ENCODE assay signal across 22 mouse cellular contexts in genomic region chr17:75164566-75164965, GRCm38 (mm10).
A peak's percentile ranks its signal among the peaks of the same experiment; 100 is the strongest.
DNase-seq lines count a peak whose midpoint lies in the region; ATAC-seq and TF ChIP-seq lines count a peak whose summit lies in the region.
"Had no signal": no experiment of that assay in that cellular context is flagged by ENCODE, and none has a peak within 500 bp of the region (broad histone marks: within the 10 kb centered on the region; RNA-seq: fewer than 3 reads in every experiment).

No protein-coding gene starts in this region.

- peak; percentile 30 for DNase-seq in heart, adult 11 months
- DNase-seq in heart, postnatal 0 days (ENCODE audit: low spot score): no peak
- DNase-seq in heart, postnatal 36 days: no peak
- DNase-seq in 3T3-L1 (ENCODE audit: low read depth, low spot score): peak; percentile 47
- peak; percentile 43 for DNase-seq in limb, embryonic 14.5 days (ENCODE audit: low spot score)
- no peak for DNase-seq in cerebellum, adult 18-20 months
- no peak for DNase-seq in adrenal gland, adult 18-20 months (ENCODE audit: low spot score in 2 of 2)
- DNase-seq: adrenal gland, adult 2 months; adrenal gland, postnatal 10 days; adrenal gland, postnatal 25 days; cerebellum, adult 11 months; cerebellum, adult 2 months; cerebellum, adult 9-10 months; cerebellum, postnatal 10 days; cerebellum, postnatal 25 days had no signal

- no peak for ATAC-seq in heart, embryonic 12.5 days (ENCODE audit: insufficient number of reproducible peaks, low FRiP score)
- peak; percentile 17; the same call in 1 of the 2 replicates for ATAC-seq in heart, postnatal 0 days (ENCODE audit: insufficient read depth, low read depth)
- ATAC-seq in limb, embryonic 14.5 days (ENCODE audit: low FRiP score, low read depth): peak; percentile 66
- ATAC-seq: activated CD4-positive, CD25-positive, alpha-beta regulatory T cell, adult 4 months; forebrain, embryonic 13.5 days; forebrain, embryonic 15.5 days; Patski had no signal

- no peak overlapping the region for H3K4me3 ChIP-seq in heart, embryonic 12.5 days
- H3K4me3 ChIP-seq in heart, postnatal 0 days (ENCODE audit: low read depth, low read length): no peak overlapping the region
- H3K4me3 ChIP-seq in limb, embryonic 14.5 days (replicated peaks; ENCODE audit: low read length): no peak overlapping the region
- H3K4me3 ChIP-seq: embryonic facial prominence, embryonic 10.5 days; embryonic facial prominence, embryonic 12.5 days; forebrain, embryonic 13.5 days; forebrain, embryonic 15.5 days had no signal

- peaks cover 4% of the 10 kb centered on the region; the same call in 1 of the 2 replicates for H3K36me3 ChIP-seq in heart, embryonic 12.5 days
- no peaks in the 10 kb centered on the region for H3K36me3 ChIP-seq in heart, postnatal 0 days (replicated peaks; ENCODE audit: control insufficient read depth, insufficient read depth, low read length)
- H3K36me3 ChIP-seq in limb, embryonic 14.5 days (ENCODE audit: control insufficient read depth, insufficient read depth, low read length): no peaks in the 10 kb centered on the region; the same call in none of the 2 replicates
- H3K36me3 ChIP-seq: embryonic facial prominence, embryonic 10.5 days; embryonic facial prominence, embryonic 12.5 days; forebrain, embryonic 15.5 days had no signal

- no peak for TF ChIP-seq POLR2A in limb, embryonic 14.5 days (IDR thresholded peaks at IDR 0.05; ENCODE audit: borderline replicate concordance, extremely low read depth, insufficient read depth, insufficient read length)

- H3K27ac ChIP-seq in heart, embryonic 12.5 days (ENCODE audit: poor library complexity, severe bottlenecking): no peak overlapping the region
- H3K27ac ChIP-seq in heart, postnatal 0 days (ENCODE audit: low read depth): no peak overlapping the region
- no peak overlapping the region for H3K27ac ChIP-seq in limb, embryonic 14.5 days (replicated peaks; ENCODE audit: low read depth, low read length)
- H3K27ac ChIP-seq: embryonic facial prominence, embryonic 10.5 days; embryonic facial prominence, embryonic 12.5 days; forebrain, embryonic 13.5 days; forebrain, embryonic 15.5 days had no signal

- peaks cover 22% of the 10 kb centered on the region for H3K4me1 ChIP-seq in heart, embryonic 12.5 days (replicated peaks)
- peaks cover 6% of the 10 kb centered on the region; the same call in 1 of the 2 replicates for H3K4me1 ChIP-seq in heart, postnatal 0 days (ENCODE audit: control insufficient read depth, insufficient read depth)
- H3K4me1 ChIP-seq in limb, embryonic 14.5 days (ENCODE audit: control insufficient read depth, insufficient read depth, low read length): peaks cover 4% of the 10 kb centered on the region; the same call in 1 of the 2 replicates
- H3K4me1 ChIP-seq: forebrain, embryonic 13.5 days; forebrain, embryonic 15.5 days had no signal

- H3K27me3 ChIP-seq in heart, embryonic 12.5 days (replicated peaks): no peaks in the 10 kb centered on the region
- no peaks in the 10 kb centered on the region for H3K27me3 ChIP-seq in heart, postnatal 0 days (ENCODE audit: control insufficient read depth, insufficient read depth, low read length)
- no peaks in the 10 kb centered on the region for H3K27me3 ChIP-seq in limb, embryonic 14.5 days (ENCODE audit: control insufficient read depth, insufficient read depth, low read length)
- H3K27me3 ChIP-seq: embryonic facial prominence, embryonic 12.5 days; forebrain, embryonic 13.5 days; forebrain, embryonic 15.5 days; Patski had no signal

- intact Hi-C loops in heart, postnatal 36 days (cut with DNase I): no loop called here

- no peak overlapping the region for H3K4me2 ChIP-seq in heart, embryonic 12.5 days
- no peak overlapping the region for H3K4me2 ChIP-seq in heart, postnatal 0 days (ENCODE audit: low read depth, low read length)
- no peak overlapping the region for H3K4me2 ChIP-seq in limb, embryonic 14.5 days (replicated peaks; ENCODE audit: low read depth, low read length, severe bottlenecking)
- H3K4me2 ChIP-seq: embryonic facial prominence, embryonic 12.5 days; forebrain, embryonic 13.5 days; forebrain, embryonic 15.5 days had no signal

- H3K9ac ChIP-seq in heart, embryonic 12.5 days: no peak overlapping the region
- H3K9ac ChIP-seq in heart, postnatal 0 days (replicated peaks; ENCODE audit: low read depth, low read length): no peak overlapping the region
- no peak overlapping the region for H3K9ac ChIP-seq in limb, embryonic 14.5 days (ENCODE audit: low read depth, low read length, severe bottlenecking)
- H3K9ac ChIP-seq: embryonic facial prominence, embryonic 12.5 days; forebrain, embryonic 13.5 days; forebrain, embryonic 15.5 days had no signal

- no peak for TF ChIP-seq EP300 in heart, postnatal 0 days (IDR thresholded peaks at IDR 0.05; ENCODE audit: low read depth)

- no peak for TF ChIP-seq CTCF in heart, postnatal 0 days (IDR thresholded peaks at IDR 0.05; ENCODE audit: low read depth)

- H3K9me3 ChIP-seq in heart, embryonic 12.5 days (replicated peaks): no peaks in the 10 kb centered on the region
- H3K9me3 ChIP-seq in heart, postnatal 0 days (replicated peaks; ENCODE audit: control insufficient read depth, low read length): no peaks in the 10 kb centered on the region
- no peaks in the 10 kb centered on the region for H3K9me3 ChIP-seq in limb, embryonic 14.5 days (ENCODE audit: control insufficient read depth, low read length)
- H3K9me3 ChIP-seq: embryonic facial prominence, embryonic 10.5 days; embryonic facial prominence, embryonic 12.5 days; forebrain, embryonic 13.5 days; forebrain, embryonic 15.5 days had no signal

- 64% methylated on average over 5 of the region's 5 CpGs for WGBS in heart, embryonic 12.5 days
- 42% methylated on average over 5 of the region's 5 CpGs for WGBS in heart, postnatal 0 days
- 47% methylated on average over 5 of the region's 5 CpGs for WGBS in limb, embryonic 14.5 days

Comparison
In these comparisons a context has a peak if more than half of its experiments do, and no peak if none do; other contexts are left out.
1. DNase-seq: peak in heart, adult 11 months (single experiment), 3T3-L1 (single experiment) and limb, embryonic 14.5 days (single experiment); none in heart, postnatal 0 days (single experiment), heart, postnatal 36 days (0 of 2), cerebellum, adult 18-20 months (0 of 2) and adrenal gland, adult 18-20 months (0 of 2).